Mouse (Mus musculus): ENCODE data around the gene Msantd1. TPM values are rescaled to one million over a fixed set of nuclear protein-coding genes. Genes with fewer than 3 reads are reported as not detected.

Msantd1 gene
- polyA plus RNA-seq, 1 experiment = not detected

GRCm38 (mm10) chr5:34909634-34910503 lies 2.1 kb downstream of the Msantd1 start:
- no peaks in the 10 kb centered on the region for H3K4me1 ChIP-seq (ENCODE audit: control insufficient read depth, insufficient read depth, insufficient read length, low read length)
- H3K27ac ChIP-seq (replicated peaks; ENCODE audit: low read depth, low read length) = no peak overlapping the region

GRCm38 (mm10) chr5:34910504-34910815 lies 2.6 kb downstream of the Msantd1 start:
- Histone ChIP-seq H3K27ac (replicated peaks; ENCODE audit: low read depth, low read length) (no peak overlapping the region), H3K4me3 (ENCODE audit: insufficient read depth, low read depth, low read length) (no peak overlapping the region), H3K4me1 (ENCODE audit: control insufficient read depth, insufficient read depth, insufficient read length, low read length) (no peaks in the 10 kb centered on the region)

More at GRCm38 (mm10) chr5:34909634-34910503, 2.1 kb downstream of the Msantd1 start:
- H3K4me3 ChIP-seq (ENCODE audit: insufficient read depth, low read depth, low read length) = no peak overlapping the region

GRCm38 (mm10) chr5:34915801-34916200 lies 8.0 kb downstream of the Msantd1 start:
- Histone ChIP-seq H3K4me1 (ENCODE audit: control insufficient read depth, insufficient read depth, insufficient read length, low read length) (no peaks in the 10 kb centered on the region), H3K27ac (replicated peaks; ENCODE audit: low read depth, low read length) (no peak overlapping the region), H3K4me3 (ENCODE audit: insufficient read depth, low read depth, low read length) (no peak overlapping the region)

- H3K4me3 ChIP-seq (ENCODE audit: insufficient read depth, low read depth, low read length) = no peak overlapping the region
- H3K4me1 ChIP-seq (ENCODE audit: control insufficient read depth, insufficient read depth, insufficient read length, low read length) = no peaks in the 10 kb centered on the region
- no peak overlapping the region for H3K27ac ChIP-seq (replicated peaks; ENCODE audit: low read depth, low read length)
Measured at GRCm38 (mm10) chr5:34917234-34917655, 9.4 kb downstream of the Msantd1 start.

- Histone ChIP-seq H3K4me1 (ENCODE audit: control insufficient read depth, insufficient read depth, insufficient read length, low read length) (no peaks in the 10 kb centered on the region), H3K4me3 (ENCODE audit: insufficient read depth, low read depth, low read length) (no peak overlapping the region), H3K27ac (replicated peaks; ENCODE audit: low read depth, low read length) (no peak overlapping the region)
Measured at GRCm38 (mm10) chr5:34918785-34919184, 11.0 kb downstream of the Msantd1 start.

GRCm38 (mm10) chr5:34922531-34922930 lies 14.7 kb downstream of the Msantd1 start:
- Histone ChIP-seq H3K27ac (replicated peaks; ENCODE audit: low read depth, low read length) (no peak overlapping the region), H3K4me1 (ENCODE audit: control insufficient read depth, insufficient read depth, insufficient read length, low read length) (no peaks in the 10 kb centered on the region), H3K4me3 (ENCODE audit: insufficient read depth, low read depth, low read length) (no peak overlapping the region)

- no peaks in the 10 kb centered on the region for H3K4me1 ChIP-seq (ENCODE audit: control insufficient read depth, insufficient read depth, insufficient read length, low read length)
Measured at GRCm38 (mm10) chr5:34923920-34924319, 16.1 kb downstream of the Msantd1 start.

GRCm38 (mm10) chr5:34924519-34924918 lies 16.7 kb downstream of the Msantd1 start:
- no peak overlapping the region for H3K27ac ChIP-seq (replicated peaks; ENCODE audit: low read depth, low read length)
- H3K4me1 ChIP-seq (ENCODE audit: control insufficient read depth, insufficient read depth, insufficient read length, low read length) = no peaks in the 10 kb centered on the region
- no peak overlapping the region for H3K4me3 ChIP-seq (ENCODE audit: insufficient read depth, low read depth, low read length)

More at GRCm38 (mm10) chr5:34923920-34924319, 16.1 kb downstream of the Msantd1 start:
- Histone ChIP-seq H3K27ac (replicated peaks; ENCODE audit: low read depth, low read length) (no peak overlapping the region), H3K4me3 (ENCODE audit: insufficient read depth, low read depth, low read length) (no peak overlapping the region)

- Histone ChIP-seq H3K4me3 (ENCODE audit: insufficient read depth, low read depth, low read length) (no peak overlapping the region), H3K27ac (replicated peaks; ENCODE audit: low read depth, low read length) (no peak overlapping the region)
Measured at GRCm38 (mm10) chr5:34927648-34928047, 19.8 kb downstream of the Msantd1 start.

GRCm38 (mm10) chr5:34930151-34930975 lies 22.6 kb downstream of the Msantd1 start:
- Histone ChIP-seq H3K4me1 (ENCODE audit: control insufficient read depth, insufficient read depth, insufficient read length, low read length) (peaks cover 15% of the 10 kb centered on the region), H3K27ac (replicated peaks; ENCODE audit: low read depth, low read length) (peak overlapping the region; percentile 93), H3K4me3 (ENCODE audit: insufficient read depth, low read depth, low read length) (no peak overlapping the region)

More at GRCm38 (mm10) chr5:34927648-34928047, 19.8 kb downstream of the Msantd1 start:
- H3K4me1 ChIP-seq (ENCODE audit: control insufficient read depth, insufficient read depth, insufficient read length, low read length) = peaks cover 13% of the 10 kb centered on the region

GRCm38 (mm10) chr5:34931091-34931490 lies 23.3 kb downstream of the Msantd1 start:
- no peak overlapping the region for H3K4me3 ChIP-seq (ENCODE audit: insufficient read depth, low read depth, low read length)
- peak overlapping the region; percentile 93 for H3K27ac ChIP-seq (replicated peaks; ENCODE audit: low read depth, low read length)
- H3K4me1 ChIP-seq (ENCODE audit: control insufficient read depth, insufficient read depth, insufficient read length, low read length) = peaks cover 15% of the 10 kb centered on the region

- Histone ChIP-seq H3K4me3 (ENCODE audit: insufficient read depth, low read depth, low read length) (no peak overlapping the region), H3K27ac (replicated peaks; ENCODE audit: low read depth, low read length) (peak overlapping the region; percentile 93), H3K4me1 (ENCODE audit: control insufficient read depth, insufficient read depth, insufficient read length, low read length) (peaks cover 15% of the 10 kb centered on the region)
Measured at GRCm38 (mm10) chr5:34931516-34932457, 24.0 kb downstream of the Msantd1 start.

GRCm38 (mm10) chr5:34932458-34932806 lies 24.6 kb downstream of the Msantd1 start:
- Histone ChIP-seq H3K4me1 (ENCODE audit: control insufficient read depth, insufficient read depth, insufficient read length, low read length) (peaks cover 15% of the 10 kb centered on the region), H3K4me3 (ENCODE audit: insufficient read depth, low read depth, low read length) (no peak overlapping the region), H3K27ac (replicated peaks; ENCODE audit: low read depth, low read length) (peak overlapping the region; percentile 93)

GRCm38 (mm10) chr5:34933461-34933860 lies 25.6 kb downstream of the Msantd1 start:
- no peak overlapping the region for H3K4me3 ChIP-seq (ENCODE audit: insufficient read depth, low read depth, low read length)
- no peak overlapping the region for H3K27ac ChIP-seq (replicated peaks; ENCODE audit: low read depth, low read length)
- peaks cover 15% of the 10 kb centered on the region for H3K4me1 ChIP-seq (ENCODE audit: control insufficient read depth, insufficient read depth, insufficient read length, low read length)
